Mouse (Mus musculus) lung, embryonic 14.5 days (tissue): ENCODE data around the gene Plscr1. TPM values are rescaled to one million over a fixed set of nuclear protein-coding genes. Genes with fewer than 3 reads are reported as not detected.

Experiments
- ATAC-seq: fragments of 200-750 bp; cut with Nextera tagmentation; 2 replicates; pipeline ENCODE4 v1.8.0; 2017; ENCODE audit warnings: mild to moderate bottlenecking, moderate TSS enrichment, moderate library complexity; ENCODE audit not compliant: insufficient read depth
- DNase-seq: peaks from one replicate; pipeline ENCODE4 v3.0.0-alpha.2; 2015
- H3K27ac ChIP-seq: fragments of 300-500 bp; sonication (generic); 2 replicates; pipeline ENCODE4 v1.5.1; 2014; ENCODE audit warnings: low read depth, mild to moderate bottlenecking, moderate library complexity
- H3K27me3 ChIP-seq: fragments of 300-500 bp; sonication (generic); 2 replicates; pipeline ENCODE4 v1.6.1; 2014; ENCODE audit warnings: low read length, control low read depth; ENCODE audit not compliant: insufficient read depth
- H3K36me3 ChIP-seq: fragments of 300-500 bp; sonication (generic); 2 replicates; pipeline ENCODE4 v1.6.1; 2014; ENCODE audit warnings: control low read depth; ENCODE audit not compliant: insufficient read depth
- H3K4me1 ChIP-seq: fragments of 300-500 bp; sonication (generic); 2 replicates; pipeline ENCODE4 v1.6.1; 2014; ENCODE audit warnings: antibody characterized with exemption, control low read depth; ENCODE audit not compliant: insufficient read depth
- H3K4me2 ChIP-seq: fragments of 300-500 bp; sonication (generic); 2 replicates; pipeline ENCODE4 v1.6.1; 2014; ENCODE audit warnings: mild to moderate bottlenecking
- H3K4me3 ChIP-seq: fragments of 300-500 bp; sonication (generic); 2 replicates; pipeline ENCODE4 v1.5.1; 2014; ENCODE audit warnings: low read depth, low read length
- H3K9ac ChIP-seq: fragments of 300-500 bp; sonication (generic); 2 replicates; pipeline ENCODE4 v1.6.1; 2014
- H3K9me3 ChIP-seq: fragments of 300-500 bp; sonication (generic); 2 replicates; pipeline ENCODE4 v1.6.1; 2016; ENCODE audit warnings: low read depth, low read length, control low read depth
- CTCF ChIP-seq: IDR thresholded peaks from 2 replicates; pipeline ENCODE4 v1.5.1; 2016; ENCODE audit warnings: antibody characterized with exemption, low read depth
- WGBS: fragments of 180-500 bp; shearing (Covaris S2); extraction: QIAGEN DNeasy Blood & Tissue Kit; methylation state at CpG from one replicate; pipeline ENCODE4 v1.1.7; 2014; 5-methylcytosine and 5-hydroxymethylcytosine counted together
- polyA plus RNA-seq: library from polyadenylated mRNA; unstranded; fragments of >200 nt; fragmentation: Nextera tagmentation; extraction: Ambion mirVana; gene quantifications from 2 replicates; pipeline ENCODE4 v1.2.1, GENCODE M21; 2014

Plscr1 gene
- polyA plus RNA-seq: 28.7 and 29.5 TPM in 2 replicates

- Histone ChIP-seq H3K9me3 (no peaks in the 10 kb centered on the region), H3K27ac (peak within 1 kb of the TSS; percentile 92), H3K36me3 (no peaks in the 10 kb centered on the region), H3K4me3 (peak within 1 kb of the TSS; percentile 67), H3K4me2 (peak within 1 kb of the TSS; percentile 57), H3K4me1 (no peaks in the 10 kb centered on the region), H3K27me3 (no peaks in the 10 kb centered on the region), H3K9ac (peak within 1 kb of the TSS; percentile 77)
- ATAC-seq (no peak), DNase-seq (peak; percentile 27)
- TF ChIP-seq CTCF: no peak
- WGBS: 38% methylated on average over 7 of the region's 7 CpGs
Observed at GRCm38 (mm10) chr9:92249447-92249852, at the start of gene Plscr1. TSS of gene Plscr1 (plus strand) at chr9:92249750.

- Histone ChIP-seq H3K27me3 (no peaks in the 10 kb centered on the region), H3K9ac (no peak overlapping the region), H3K27ac (no peak overlapping the region), H3K4me3 (no peak overlapping the region), H3K4me2 (no peak overlapping the region), H3K4me1 (no peaks in the 10 kb centered on the region), H3K36me3 (no peaks in the 10 kb centered on the region), H3K9me3 (no peaks in the 10 kb centered on the region)
- TF ChIP-seq CTCF: no peak
- no peak for DNase-seq
- WGBS: 31% methylated on average over 2 of the region's 2 CpGs
- ATAC-seq: no peak
Observed at GRCm38 (mm10) chr9:92204397-92204796, 45.2 kb upstream of the Plscr1 start.

- DNase-seq: peak; percentile 88
- Histone ChIP-seq H3K4me3 (no peak overlapping the region), H3K4me2 (0 out of 2 replicates have a peak overlapping the region, but pooled peaks have one; percentile 12), H3K4me1 (no peaks in the 10 kb centered on the region), H3K9ac (no peak overlapping the region), H3K27ac (no peak overlapping the region), H3K27me3 (no peaks in the 10 kb centered on the region), H3K36me3 (no peaks in the 10 kb centered on the region), H3K9me3 (no peaks in the 10 kb centered on the region)
- WGBS: 37% methylated on average over 4 of the region's 4 CpGs
- TF ChIP-seq CTCF: peak; percentile 56
- ATAC-seq: no peak
Observed at GRCm38 (mm10) chr9:92207307-92207706, 42.2 kb upstream of the Plscr1 start.

GRCm38 (mm10) chr9:92207757-92208156, 41.8 kb upstream of the Plscr1 start:
- no peaks in the 10 kb centered on the region for H3K4me1 ChIP-seq

GRCm38 (mm10) chr9:92209850-92210249, 39.7 kb upstream of the Plscr1 start:
- H3K4me3 ChIP-seq: no peak overlapping the region
- H3K4me1 ChIP-seq: no peaks in the 10 kb centered on the region
- H3K36me3 ChIP-seq: no peaks in the 10 kb centered on the region
- no peak overlapping the region for H3K27ac ChIP-seq
- TF ChIP-seq CTCF: no peak
- no peaks in the 10 kb centered on the region for H3K9me3 ChIP-seq
- H3K27me3 ChIP-seq: no peaks in the 10 kb centered on the region
- ATAC-seq: no peak
- no peak overlapping the region for H3K4me2 ChIP-seq
- no peak for DNase-seq
- no peak overlapping the region for H3K9ac ChIP-seq
- 69% methylated on average over 3 of the region's 3 CpGs for WGBS

More at GRCm38 (mm10) chr9:92207757-92208156, 41.8 kb upstream of the Plscr1 start:
- no peaks in the 10 kb centered on the region for H3K9me3 ChIP-seq
- no peak overlapping the region for H3K9ac ChIP-seq
- peak; percentile 33 for DNase-seq
- H3K4me3 ChIP-seq: no peak overlapping the region
- WGBS: 60% methylated on average over 8 of the region's 8 CpGs
- no peaks in the 10 kb centered on the region for H3K36me3 ChIP-seq
- no peak for ATAC-seq
- TF ChIP-seq CTCF: no peak
- H3K27ac ChIP-seq: no peak overlapping the region
- no peak overlapping the region for H3K4me2 ChIP-seq
- H3K27me3 ChIP-seq: no peaks in the 10 kb centered on the region

- Histone ChIP-seq H3K27me3 (no peaks in the 10 kb centered on the region), H3K4me3 (no peak overlapping the region), H3K4me2 (no peak overlapping the region), H3K4me1 (no peaks in the 10 kb centered on the region), H3K9me3 (no peaks in the 10 kb centered on the region), H3K36me3 (no peaks in the 10 kb centered on the region), H3K9ac (no peak overlapping the region), H3K27ac (no peak overlapping the region)
- no peak for TF ChIP-seq CTCF
- DNase-seq: peak; percentile 33
- ATAC-seq: peak; percentile 75; the same call in 1 of the 2 replicates
- WGBS: 54% methylated on average over 7 of the region's 7 CpGs
Observed at GRCm38 (mm10) chr9:92210386-92210967, 39.1 kb upstream of the Plscr1 start.

- H3K9me3 ChIP-seq: no peaks in the 10 kb centered on the region
- H3K27ac ChIP-seq: peak overlapping the region; percentile 26; the same call in 1 of the 2 replicates
- no peaks in the 10 kb centered on the region for H3K4me1 ChIP-seq
- H3K27me3 ChIP-seq: no peaks in the 10 kb centered on the region
- no peak overlapping the region for H3K4me2 ChIP-seq
- H3K9ac ChIP-seq: no peak overlapping the region
- 16% methylated on average over 3 of the region's 3 CpGs for WGBS
- H3K36me3 ChIP-seq: no peaks in the 10 kb centered on the region
- 0 out of 2 replicates have a peak, but pooled peaks have one; percentile 39 for ATAC-seq
- DNase-seq: peak; percentile 60
- no peak overlapping the region for H3K4me3 ChIP-seq
- TF ChIP-seq CTCF: no peak
Observed at GRCm38 (mm10) chr9:92211048-92211447, 38.5 kb upstream of the Plscr1 start.
